Mouse (Mus musculus) embryonic fibroblast, embryonic 13.5 days (primary cell): ENCODE results near the gene Rnf152.

Experiments used
- CTCF ChIP-seq: IDR thresholded peaks from 2 replicates; pipeline ENCODE4 v1.5.1; 2011; ENCODE audit warnings: mild to moderate bottlenecking, control low read depth, low read length, moderate library complexity, borderline replicate concordance; ENCODE audit not compliant: insufficient read depth
- POLR2A ChIP-seq: IDR thresholded peaks from 2 replicates; pipeline ENCODE4 v1.6.1; 2011; ENCODE audit warnings: low read depth, mild to moderate bottlenecking, control low read depth, low read length, moderate library complexity

DNA sequence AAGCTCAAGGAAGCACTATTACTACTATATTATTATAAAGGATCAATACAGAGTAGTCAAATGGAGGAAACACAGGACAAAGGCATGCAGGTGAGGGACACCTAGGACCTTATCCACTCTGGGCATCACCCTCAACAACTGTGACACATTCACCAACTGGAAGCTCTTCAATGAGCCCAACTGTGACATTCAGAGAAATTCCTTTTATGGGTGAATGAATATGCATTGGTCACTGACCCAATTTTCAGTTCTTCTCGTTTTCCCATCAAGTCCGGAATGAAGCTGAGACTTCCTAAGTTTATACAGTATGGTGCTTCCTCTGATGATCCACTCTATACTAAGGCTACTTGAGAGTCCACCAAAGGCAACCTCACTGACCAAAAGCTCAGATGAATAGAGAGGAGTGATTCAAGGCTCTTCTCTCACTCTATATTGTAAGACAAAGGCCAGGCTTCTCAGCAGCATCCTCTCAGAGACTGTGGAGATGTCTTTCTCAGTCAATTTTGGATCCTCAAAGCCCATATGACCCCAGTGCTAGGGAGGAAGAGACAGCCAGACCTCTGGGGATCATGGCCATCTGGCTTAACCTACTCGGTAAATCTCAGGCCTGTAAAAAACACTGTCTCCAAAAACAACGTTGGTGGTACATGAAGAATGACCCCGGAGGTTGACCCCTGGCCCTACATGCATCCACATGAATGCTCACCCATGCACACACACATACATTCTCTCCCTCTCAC lies 25.8 kb downstream of the Rnf152 start:
- no peak for TF ChIP-seq CTCF
- TF ChIP-seq POLR2A = no peak
